Mouse (Mus musculus) bone marrow macrophage, adult 2 months (primary cell): Measurements from ENCODE around the gene Ctrb1.

Experiments used
- CTCF ChIP-seq: IDR thresholded peaks from 2 replicates; pipeline ENCODE4 v1.5.1; 2012; ENCODE audit warnings: low read depth, mild to moderate bottlenecking, low read length, moderate library complexity
- POLR2A ChIP-seq: IDR thresholded peaks from 2 replicates; pipeline ENCODE4 v1.6.1; 2012; ENCODE audit warnings: mild to moderate bottlenecking, low read depth, low read length, borderline replicate concordance

DNA sequence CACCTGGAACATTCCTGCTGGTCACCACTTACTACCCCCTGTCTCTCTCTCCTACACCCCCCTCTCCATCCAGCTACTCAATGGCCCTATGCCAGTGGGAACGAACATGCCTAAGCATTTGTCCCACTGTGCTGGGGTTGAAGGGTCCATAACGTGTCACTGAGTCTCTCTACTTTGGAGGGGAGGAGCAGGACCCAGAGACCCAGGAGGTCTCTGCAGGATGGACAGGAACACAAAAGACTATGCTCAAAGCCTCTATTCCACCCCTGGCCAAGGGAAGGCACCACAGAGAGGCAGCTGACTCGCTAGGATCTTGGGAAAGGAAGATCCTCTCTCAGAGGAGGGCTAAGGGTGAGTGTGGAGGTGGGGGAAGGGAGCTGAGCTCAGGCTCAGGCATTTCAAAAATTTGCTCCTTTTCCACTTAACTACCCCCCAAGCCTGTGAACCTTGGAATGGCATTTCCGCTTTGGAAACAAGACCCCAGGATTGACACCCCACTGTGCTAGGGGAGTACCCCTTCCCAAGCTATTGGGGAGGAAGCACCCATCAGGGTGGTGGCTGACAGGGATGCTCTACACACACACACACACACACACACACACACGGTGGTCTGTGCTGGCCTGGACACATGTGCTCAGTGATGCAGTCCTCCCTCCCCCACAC is 42.9 kb upstream of the Ctrb1 start:
- TF ChIP-seq CTCF: no peak
- TF ChIP-seq POLR2A: no peak
